Comparison of ENCODE assay signal across 8 mouse cellular contexts in the genomic region with DNA sequence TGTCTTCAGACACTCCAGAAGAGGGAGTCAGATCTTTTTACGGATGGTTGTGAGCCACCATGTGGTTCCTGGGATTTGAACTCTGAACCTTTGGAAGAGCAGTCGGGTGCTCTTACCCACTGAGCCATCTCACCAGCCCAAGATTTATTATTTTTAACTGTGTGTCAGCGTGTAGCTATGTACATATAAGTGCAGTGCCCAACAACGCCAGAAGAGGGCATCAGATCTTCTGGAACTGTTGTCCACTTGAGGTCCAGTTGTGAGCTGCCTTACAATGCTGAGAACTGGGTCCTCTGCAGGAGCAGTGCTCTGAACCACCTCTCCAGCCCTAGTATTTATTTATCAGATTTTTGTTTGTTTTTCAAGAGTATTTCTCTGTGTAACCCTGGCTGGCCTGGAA. TPM values are rescaled to one million over a fixed set of nuclear protein-coding genes. Genes with fewer than 3 reads are reported as not detected.
DNase-seq lines count a peak whose midpoint lies in the region; TF ChIP-seq lines count a peak whose summit lies in the region.
"Not testable (repeated sequence)": the region's sequence is repeated elsewhere in the genome, so short reads cannot be mapped to it uniquely, and the experiment has no call there.

No protein-coding gene starts in this region.

- H3K36me3 ChIP-seq in E14TG2a.4 (ENCODE audit: insufficient read depth, low read length) = peaks cover 48% of the 10 kb centered on the region
- H3K36me3 ChIP-seq in hindbrain, embryonic 10.5 days = peaks cover 76% of the 10 kb centered on the region
- H3K36me3 ChIP-seq in liver, adult 2 months (ENCODE audit: control insufficient read depth, insufficient read depth, low read length) = peaks cover 40% of the 10 kb centered on the region

- TF ChIP-seq POLR2A in liver, adult 2 months (IDR thresholded peaks at IDR 0.05; ENCODE audit: extremely low read depth, insufficient read depth, low read length) = not testable (repeated sequence)

- not testable (repeated sequence) for H3K79me2 ChIP-seq in liver, adult 2 months (ENCODE audit: control insufficient read depth, insufficient read depth, low read length)

- not testable (repeated sequence) for H3K9ac ChIP-seq in liver, adult 2 months (ENCODE audit: low read depth, low read length)

- peak; percentile 53 for TF ChIP-seq CTCF in E14TG2a.4 (conservative IDR thresholded peaks at IDR 0.05; ENCODE audit: low read length)
- peak; percentile 30; the same call in 1 of the 2 replicates for TF ChIP-seq CTCF in liver, adult 2 months (IDR thresholded peaks at IDR 0.05; ENCODE audit: low read depth, low read length)

- DNase-seq in adrenal gland, postnatal 25 days = peak; percentile 20
- peak; percentile 8 for DNase-seq in embryo, embryonic 9.5 days (ENCODE audit: extremely low spot score)
- peak; percentile 31 for DNase-seq in hindbrain, embryonic 10.5 days (ENCODE audit: low spot score)
- peak; percentile 41 for DNase-seq in kidney, postnatal 14 days
- peak; percentile 42 for DNase-seq in liver, adult 2 months (ENCODE audit: extremely low read depth, low read depth, low spot score)
- peak; percentile 38 for DNase-seq in naive thymus-derived CD4-positive, alpha-beta T cell, adult 2 months (ENCODE audit: low read depth)
- DNase-seq in thymus, postnatal 4 days = peak; percentile 45

- H3K27me3 ChIP-seq in E14TG2a.4 (ENCODE audit: insufficient read depth, low read length); hindbrain, embryonic 10.5 days (ENCODE audit: insufficient read depth, poor library complexity, severe bottlenecking); liver, adult 2 months (ENCODE audit: control insufficient read depth, insufficient read depth, low read length): not testable (repeated sequence)

- H3K4me1 ChIP-seq in E14TG2a.4 (replicated peaks; ENCODE audit: low read depth, low read length) = peaks cover 32% of the 10 kb centered on the region
- H3K4me1 ChIP-seq in hindbrain, embryonic 10.5 days (replicated peaks); liver, adult 2 months (ENCODE audit: control insufficient read depth, insufficient read depth, low read length): not testable (repeated sequence)

- not testable (repeated sequence) for H3K9me3 ChIP-seq in E14TG2a.4 (ENCODE audit: low read length); hindbrain, embryonic 10.5 days

- 86% methylated on average over 4 of the region's 4 CpGs for WGBS in hindbrain, embryonic 10.5 days
- 88% methylated on average over 4 of the region's 4 CpGs for WGBS in liver, adult 2 months

- not testable (repeated sequence) for H3K4me3 ChIP-seq in E14TG2a.4 (replicated peaks; ENCODE audit: low read length); hindbrain, embryonic 10.5 days; liver, adult 2 months (ENCODE audit: insufficient read depth, low read depth, low read length)

- H3K27ac ChIP-seq in hindbrain, embryonic 10.5 days; liver, adult 2 months (replicated peaks; ENCODE audit: insufficient read depth, low read depth, low read length): not testable (repeated sequence)

RNA-seq across cellular contexts. Expression of a gene that starts 6.7 kb away (rescaled TPM):
- total RNA-seq in adrenal gland, postnatal 25 days (2021) = 54.0 and 83.7 TPM in 2 replicates
- polyA plus RNA-seq in hindbrain, embryonic 10.5 days (2016; fragmentation: Nextera tagmentation; extraction: Ambion mirVana) = 46.7 and 50.6 TPM in 2 replicates
- total RNA-seq in liver, adult 2 months (2014; rRNA removed) = 10.8 and 11.7 TPM in 2 replicates
- 16.4 and 18.0 TPM in 2 replicates for polyA plus RNA-seq in liver, adult 2 months (2012; rRNA removed)

RNA-seq across cellular contexts. Expression of a gene that starts 56.1 kb away (rescaled TPM):
- 34.5 and 46.1 TPM in 2 replicates for total RNA-seq in adrenal gland, postnatal 25 days (2021)
- polyA plus RNA-seq in hindbrain, embryonic 10.5 days (2016; fragmentation: Nextera tagmentation; extraction: Ambion mirVana) = 81.4 and 98.7 TPM in 2 replicates
- 11.9 and 12.2 TPM in 2 replicates for total RNA-seq in liver, adult 2 months (2014; rRNA removed)
- 21.2 and 23.9 TPM in 2 replicates for polyA plus RNA-seq in liver, adult 2 months (2012; rRNA removed)

RNA-seq across cellular contexts. Expression of a gene that starts 56.1 kb away (rescaled TPM):
- 42.1 and 48.3 TPM in 2 replicates for total RNA-seq in adrenal gland, postnatal 25 days (2021)
- polyA plus RNA-seq in hindbrain, embryonic 10.5 days (2016; fragmentation: Nextera tagmentation; extraction: Ambion mirVana) = 81.6 and 84.9 TPM in 2 replicates
- 10.5 and 13.0 TPM in 2 replicates for total RNA-seq in liver, adult 2 months (2014; rRNA removed)
- polyA plus RNA-seq in liver, adult 2 months (2012; rRNA removed) = 12.0 and 13.2 TPM in 2 replicates
